Mouse (Mus musculus) forebrain, embryonic 11.5 days (tissue): ENCODE results near the gene Ing4. TPM values are rescaled to one million over a fixed set of nuclear protein-coding genes. Genes with fewer than 3 reads are reported as not detected.
A peak's percentile ranks its signal among the peaks of the same experiment; 100 is the strongest.

ENCODE experiments used
- ATAC-seq: fragments of 200-750 bp; cut with Nextera tagmentation; replicated peaks from 2 replicates; pipeline ENCODE4 v1.8.0; 2017; ENCODE audit warnings: moderate TSS enrichment; ENCODE audit not compliant: low FRiP score
- DNase-seq: peaks from one replicate; pipeline ENCODE4 v3.0.0-alpha.2; 2017; ENCODE audit warnings: low spot score
- H3K27ac ChIP-seq: fragments of 300-500 bp; sonication (generic); 2 replicates; pipeline ENCODE4 v1.5.1; 2014; ENCODE audit warnings: low read depth, low read length
- H3K27me3 ChIP-seq: fragments of 300-500 bp; sonication (generic); 2 replicates; pipeline ENCODE4 v1.6.1; 2014; ENCODE audit warnings: mild to moderate bottlenecking, low read length, mixed read lengths; ENCODE audit not compliant: control insufficient read depth, insufficient read depth
- H3K36me3 ChIP-seq: fragments of 300-500 bp; sonication (generic); 2 replicates; pipeline ENCODE4 v1.6.1; 2014; ENCODE audit warnings: mild to moderate bottlenecking, low read length, moderate library complexity, mixed read lengths; ENCODE audit not compliant: control insufficient read depth, insufficient read depth
- H3K4me1 ChIP-seq: fragments of 300-500 bp; sonication (generic); replicated peaks from 2 replicates; pipeline ENCODE4 v1.6.1; 2014; ENCODE audit warnings: low read length, mixed read lengths; ENCODE audit not compliant: control insufficient read depth, insufficient read depth
- H3K4me2 ChIP-seq: fragments of 300-500 bp; sonication (generic); 2 replicates; pipeline ENCODE4 v1.6.1; 2014; ENCODE audit warnings: low read depth, mild to moderate bottlenecking, low read length, moderate library complexity, mixed read lengths; ENCODE audit not compliant: severe bottlenecking
- H3K4me3 ChIP-seq: fragments of 300-500 bp; sonication (generic); 2 replicates; pipeline ENCODE4 v1.5.1; 2014; ENCODE audit warnings: low read depth, low read length
- H3K9ac ChIP-seq: fragments of 300-500 bp; sonication (generic); 2 replicates; pipeline ENCODE4 v1.6.1; 2014; ENCODE audit warnings: low read length
- H3K9me3 ChIP-seq: fragments of 300-500 bp; sonication (generic); 2 replicates; pipeline ENCODE4 v1.6.1; 2016; ENCODE audit warnings: low read length, mixed read lengths; ENCODE audit not compliant: control insufficient read depth
- WGBS: fragments of 180-500 bp; shearing (Covaris S2); extraction: QIAGEN DNeasy Blood & Tissue Kit; methylation state at CpG from one replicate; pipeline ENCODE4 v1.1.7; 2014; 5-methylcytosine and 5-hydroxymethylcytosine counted together
- polyA plus RNA-seq: library from polyadenylated mRNA; unstranded; fragments of >200 nt; fragmentation: Nextera tagmentation; extraction: Ambion mirVana; gene quantifications from 2 replicates; pipeline ENCODE4 v1.2.1, GENCODE M21; 2014

The Ing4 gene
- polyA plus RNA-seq, 1 experiment from 2014 or later: 126 TPM

- no peak overlapping the region for H3K4me2 ChIP-seq
- DNase-seq: no peak
- H3K27me3 ChIP-seq: peaks cover 52% of the 10 kb centered on the region
- ATAC-seq: no peak
- no peaks in the 10 kb centered on the region for H3K9me3 ChIP-seq
- H3K9ac ChIP-seq: no peak overlapping the region
- no peak overlapping the region for H3K27ac ChIP-seq
- 37% methylated on average over 14 of the region's 14 CpGs for WGBS
- no peak overlapping the region for H3K4me3 ChIP-seq
- peaks cover 3% of the 10 kb centered on the region; the same call in 1 of the 2 replicates for H3K4me1 ChIP-seq
- H3K36me3 ChIP-seq: no peaks in the 10 kb centered on the region
Measured at GRCm38 (mm10) chr6:124999091-124999490, 40.5 kb upstream of the Ing4 start.

GRCm38 (mm10) chr6:124999546-124999945 is 40.0 kb upstream of the Ing4 start:
- Histone ChIP-seq H3K4me2 (no peak overlapping the region), H3K4me3 (no peak overlapping the region), H3K9me3 (no peaks in the 10 kb centered on the region), H3K4me1 (peaks cover 3% of the 10 kb centered on the region; the same call in 1 of the 2 replicates), H3K36me3 (no peaks in the 10 kb centered on the region), H3K9ac (no peak overlapping the region), H3K27me3 (peaks cover 48% of the 10 kb centered on the region), H3K27ac (no peak overlapping the region)
- ATAC-seq (no peak), DNase-seq (no peak)
- 38% methylated on average over 10 of the region's 10 CpGs for WGBS

GRCm38 (mm10) chr6:125003706-125004105 is 35.9 kb upstream of the Ing4 start:
- H3K27me3 ChIP-seq: peaks cover 11% of the 10 kb centered on the region
- H3K4me1 ChIP-seq: no peaks in the 10 kb centered on the region; the same call in 1 of the 2 replicates
- H3K36me3 ChIP-seq: no peaks in the 10 kb centered on the region
- H3K4me3 ChIP-seq: no peak overlapping the region
- no peak for ATAC-seq
- no peaks in the 10 kb centered on the region for H3K9me3 ChIP-seq
- H3K9ac ChIP-seq: no peak overlapping the region
- DNase-seq: no peak
- no peak overlapping the region for H3K27ac ChIP-seq
- H3K4me2 ChIP-seq: no peak overlapping the region
- 63% methylated on average over 3 of the region's 3 CpGs for WGBS

GRCm38 (mm10) chr6:125005086-125005485 is 34.5 kb upstream of the Ing4 start:
- Histone ChIP-seq H3K4me1 (peaks cover 2% of the 10 kb centered on the region; the same call in 1 of the 2 replicates), H3K36me3 (no peaks in the 10 kb centered on the region), H3K9me3 (no peaks in the 10 kb centered on the region), H3K9ac (no peak overlapping the region; the same call in 1 of the 2 replicates), H3K27me3 (no peaks in the 10 kb centered on the region), H3K4me2 (no peak overlapping the region), H3K27ac (no peak overlapping the region), H3K4me3 (no peak overlapping the region)
- ATAC-seq (no peak), DNase-seq (no peak)
- WGBS: 44% methylated on average over 3 of the region's 3 CpGs

GRCm38 (mm10) chr6:125008060-125008459 is 31.5 kb upstream of the Ing4 start:
- DNase-seq (no peak), ATAC-seq (peak; percentile 11; the same call in 1 of the 2 replicates)
- Histone ChIP-seq H3K4me2 (peak overlapping the region; percentile 73), H3K27me3 (no peaks in the 10 kb centered on the region), H3K27ac (peak overlapping the region; percentile 84; the same call in 1 of the 2 replicates), H3K9ac (peak overlapping the region; percentile 80), H3K36me3 (no peaks in the 10 kb centered on the region; the same call in 1 of the 2 replicates), H3K4me1 (peaks cover 2% of the 10 kb centered on the region; the same call in 1 of the 2 replicates), H3K9me3 (no peaks in the 10 kb centered on the region), H3K4me3 (peak overlapping the region; percentile 92)
- 41% methylated on average over 13 of the region's 13 CpGs for WGBS

GRCm38 (mm10) chr6:125008586-125009128 is 30.9 kb upstream of the Ing4 start:
- H3K9me3 ChIP-seq: no peaks in the 10 kb centered on the region
- H3K27me3 ChIP-seq: no peaks in the 10 kb centered on the region
- H3K9ac ChIP-seq: peak overlapping the region; percentile 95
- H3K4me2 ChIP-seq: peak overlapping the region; percentile 73
- H3K4me3 ChIP-seq: peak overlapping the region; percentile 92
- peak overlapping the region; percentile 97 for H3K27ac ChIP-seq
- WGBS: 1% methylated on average over 33 of the region's 34 CpGs
- H3K4me1 ChIP-seq: peaks cover 2% of the 10 kb centered on the region; the same call in 1 of the 2 replicates
- no peaks in the 10 kb centered on the region; the same call in 1 of the 2 replicates for H3K36me3 ChIP-seq
- ATAC-seq (peak; percentile 97), DNase-seq (peak; percentile 97)

GRCm38 (mm10) chr6:125009129-125009180 is 30.6 kb upstream of the Ing4 start, which contains the start of gene Zfp384:
TSS of gene Zfp384 (plus strand) at chr6:125009145.
- Histone ChIP-seq H3K27me3 (no peaks in the 10 kb centered on the region), H3K9me3 (no peaks in the 10 kb centered on the region), H3K9ac (peak within 1 kb of the TSS; percentile 95), H3K4me1 (peaks cover 2% of the 10 kb centered on the region; the same call in 1 of the 2 replicates), H3K4me3 (peak within 1 kb of the TSS; percentile 92), H3K4me2 (peak within 1 kb of the TSS; percentile 73), H3K27ac (peak within 1 kb of the TSS; percentile 97), H3K36me3 (no peaks in the 10 kb centered on the region; the same call in 1 of the 2 replicates)
- ATAC-seq: no peak
- WGBS: 0% methylated on average over 3 of the region's 3 CpGs
- no peak for DNase-seq

- peak overlapping the region; percentile 73 for H3K4me2 ChIP-seq
- H3K27ac ChIP-seq: peak overlapping the region; percentile 97
- DNase-seq (peak; percentile 92), ATAC-seq (peak; percentile 85)
- peaks cover 2% of the 10 kb centered on the region; the same call in 1 of the 2 replicates for H3K4me1 ChIP-seq
- no peaks in the 10 kb centered on the region; the same call in 1 of the 2 replicates for H3K36me3 ChIP-seq
- no peaks in the 10 kb centered on the region for H3K9me3 ChIP-seq
- peak overlapping the region; percentile 95 for H3K9ac ChIP-seq
- H3K4me3 ChIP-seq: peak overlapping the region; percentile 92
- no peaks in the 10 kb centered on the region for H3K27me3 ChIP-seq
- 1% methylated on average over 68 of the region's 78 CpGs for WGBS
Measured at GRCm38 (mm10) chr6:125009181-125010073, 30.1 kb upstream of the Ing4 start.
